Mouse (Mus musculus) limb, embryonic 14.5 days (tissue): ENCODE measurements around the gene Cdc42. TPM values are rescaled to one million over a fixed set of nuclear protein-coding genes. Genes with fewer than 3 reads are reported as not detected.

Source experiments
- ATAC-seq: fragments of 200-750 bp; cut with Nextera tagmentation; 2 replicates; pipeline ENCODE4 v1.8.0; 2017; ENCODE audit warnings: low read depth, moderate number of reproducible peaks, moderate TSS enrichment; ENCODE audit not compliant: low FRiP score
- DNase-seq: peaks from one replicate; pipeline ENCODE4 v3.0.0-alpha.2; 2015; ENCODE audit warnings: low spot score
- H3K27ac ChIP-seq: fragments of 300-500 bp; sonication (generic); replicated peaks from 2 replicates; pipeline ENCODE4 v1.5.1; 2014; ENCODE audit warnings: low read depth, mild to moderate bottlenecking, low read length, moderate library complexity, mixed read lengths
- H3K27me3 ChIP-seq: fragments of 300-500 bp; sonication (generic); 2 replicates; pipeline ENCODE4 v1.6.1; 2014; ENCODE audit warnings: low read length, mixed read lengths; ENCODE audit not compliant: control insufficient read depth, insufficient read depth
- H3K36me3 ChIP-seq: fragments of 300-500 bp; sonication (generic); 2 replicates; pipeline ENCODE4 v1.6.1; 2014; ENCODE audit warnings: mild to moderate bottlenecking, low read length, moderate library complexity, mixed read lengths; ENCODE audit not compliant: control insufficient read depth, insufficient read depth
- H3K4me1 ChIP-seq: fragments of 300-500 bp; sonication (generic); 2 replicates; pipeline ENCODE4 v1.6.1; 2014; ENCODE audit warnings: antibody characterized with exemption, low read length, mixed read lengths; ENCODE audit not compliant: control insufficient read depth, insufficient read depth
- H3K4me2 ChIP-seq: fragments of 300-500 bp; sonication (generic); replicated peaks from 2 replicates; pipeline ENCODE4 v1.6.1; 2014; ENCODE audit warnings: low read depth, mild to moderate bottlenecking, low read length, moderate library complexity; ENCODE audit not compliant: severe bottlenecking
- H3K4me3 ChIP-seq: fragments of 300-500 bp; sonication (generic); replicated peaks from 2 replicates; pipeline ENCODE4 v1.5.1; 2014; ENCODE audit warnings: low read length
- H3K9ac ChIP-seq: fragments of 300-500 bp; sonication (generic); 2 replicates; pipeline ENCODE4 v1.6.1; 2014; ENCODE audit warnings: mild to moderate bottlenecking, low read depth, low read length, moderate library complexity; ENCODE audit not compliant: severe bottlenecking
- H3K9me3 ChIP-seq: fragments of 300-500 bp; sonication (generic); 2 replicates; pipeline ENCODE4 v1.6.1; 2016; ENCODE audit warnings: low read length; ENCODE audit not compliant: control insufficient read depth
- POLR2A ChIP-seq: fragments of 200-500 bp; IDR thresholded peaks from 2 replicates; pipeline ENCODE4 v1.8.0; 2012; ENCODE audit warnings: inconsistent platforms, mild to moderate bottlenecking, moderate library complexity, borderline replicate concordance; ENCODE audit not compliant: insufficient read depth, insufficient read length; ENCODE audit errors: extremely low read depth
- WGBS: fragments of 180-500 bp; shearing (Covaris S2); extraction: QIAGEN DNeasy Blood & Tissue Kit; methylation state at CpG from one replicate; pipeline ENCODE4 v1.1.7; 2014; 5-methylcytosine and 5-hydroxymethylcytosine counted together
- polyA plus RNA-seq, 2 experiments: library from polyadenylated mRNA; depleted of rRNA in 1 of 2; stranded (reverse) in 1 of 2; unstranded in 1 of 2; fragments of >200 nt; fragmentation: Nextera tagmentation in 1 of 2; extraction: Ambion mirVana in 1 of 2; gene quantifications; 2 replicates each; pipeline versions ENCODE4 v1.2.1 to v1.2.3; 2012 to 2014

The Cdc42 gene
- polyA plus RNA-seq, 2 experiments = 342 to 720 TPM

DNA sequence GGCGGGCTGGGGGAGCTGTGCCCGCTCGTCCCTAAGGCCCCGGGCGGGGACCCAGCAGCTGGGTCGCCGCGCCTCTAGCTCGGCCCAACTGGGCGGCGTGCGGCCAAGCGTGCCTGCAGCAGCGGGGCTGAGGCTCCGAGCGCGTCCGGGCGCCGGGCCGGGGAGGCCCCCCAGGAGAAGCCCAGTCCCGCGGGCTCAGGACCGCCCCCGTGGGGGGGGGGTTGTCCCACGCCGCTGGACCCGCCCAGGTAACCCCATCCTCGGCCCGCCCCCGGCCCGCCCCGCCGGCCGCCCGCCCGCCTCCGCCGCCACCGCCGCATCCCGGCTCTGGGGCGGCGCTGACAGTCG lies 80.4 kb downstream of the Cdc42 start, which contains the start of gene Wnt4:
Gene Wnt4 (plus strand): TSS at position 324 of the 348 bp plus-strand sequence.
- TF ChIP-seq POLR2A = no peak
- Histone ChIP-seq H3K27me3 (peaks cover 51% of the 10 kb centered on the region), H3K4me1 (peaks cover 24% of the 10 kb centered on the region), H3K4me3 (peak within 1 kb of the TSS; percentile 55), H3K9me3 (no peaks in the 10 kb centered on the region), H3K27ac (0 out of 2 replicates have a peak within 1 kb of the TSS, but pooled peaks have one; percentile 38), H3K9ac (peak within 1 kb of the TSS; percentile 60), H3K4me2 (peak within 1 kb of the TSS; percentile 82), H3K36me3 (no peaks in the 10 kb centered on the region)
- DNase-seq (peak; percentile 62), ATAC-seq (peak; percentile 64)
- WGBS = 0% methylated on average over 12 of the region's 45 CpGs

DNA sequence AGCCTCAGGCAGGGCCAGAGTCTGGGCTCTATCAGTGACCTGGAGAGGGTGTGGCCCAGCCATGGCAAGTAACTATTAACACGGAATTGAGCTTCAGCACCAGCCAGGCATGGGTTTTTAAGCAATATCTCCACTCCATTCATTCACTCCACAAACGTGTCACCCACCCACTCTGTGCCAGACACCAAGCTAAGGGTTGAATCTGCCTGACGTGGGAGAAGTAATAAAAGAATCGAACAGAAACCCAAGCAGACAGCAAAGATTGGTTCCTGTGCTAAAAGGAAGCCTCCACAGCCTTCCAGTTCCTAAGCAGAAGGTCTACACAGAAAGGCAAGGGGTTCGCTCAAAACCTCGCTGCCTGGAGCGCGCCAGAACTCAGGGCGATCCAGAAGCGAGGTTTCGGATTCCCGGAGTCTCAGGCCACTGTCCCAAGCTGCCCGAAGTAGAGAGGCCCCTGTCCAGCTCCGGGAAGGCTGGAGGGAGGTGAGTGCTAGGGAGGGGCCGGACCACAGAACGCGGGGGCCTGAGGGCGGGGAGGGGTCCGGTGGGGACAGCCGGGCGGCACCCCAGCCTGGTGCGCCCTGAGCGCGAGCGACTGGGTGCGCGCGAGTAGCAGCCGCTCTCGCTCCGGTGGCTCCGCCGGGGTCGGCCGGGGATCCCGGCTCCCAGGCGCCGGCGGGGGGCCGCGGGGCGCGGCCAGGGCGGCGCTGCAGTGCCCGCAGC lies 80.9 kb downstream of the Cdc42 start:
- H3K36me3 ChIP-seq = no peaks in the 10 kb centered on the region
- ATAC-seq = peak; percentile 29
- 2% methylated on average over 18 of the region's 46 CpGs for WGBS
- DNase-seq = no peak
- H3K9ac ChIP-seq = peak overlapping the region; percentile 60
- H3K4me3 ChIP-seq = peak overlapping the region; percentile 55
- peaks cover 22% of the 10 kb centered on the region; the same call in 1 of the 2 replicates for H3K4me1 ChIP-seq
- H3K27ac ChIP-seq = no peak overlapping the region
- peak overlapping the region; percentile 82 for H3K4me2 ChIP-seq
- peaks cover 48% of the 10 kb centered on the region for H3K27me3 ChIP-seq
- H3K9me3 ChIP-seq = no peaks in the 10 kb centered on the region
- no peak for TF ChIP-seq POLR2A

DNA sequence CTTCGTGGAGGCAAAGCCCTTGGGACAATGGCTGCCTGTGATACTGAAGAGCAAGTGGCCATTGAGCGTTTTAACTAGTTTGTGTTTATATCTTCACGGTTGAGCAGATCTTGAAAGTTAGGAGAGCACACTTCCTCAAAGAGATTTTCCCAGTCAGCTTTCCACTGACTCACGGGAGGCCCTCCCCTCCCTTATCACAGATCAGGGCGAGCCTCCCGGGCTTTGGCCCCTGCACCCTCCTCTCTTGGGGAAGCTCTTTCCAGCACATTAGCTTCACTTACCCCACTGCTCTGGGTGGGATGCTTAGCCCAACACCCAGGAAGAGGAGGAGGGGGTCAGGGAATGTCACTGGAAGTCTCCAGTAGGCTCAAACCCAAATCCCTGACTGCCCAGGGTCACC lies 83.2 kb downstream of the Cdc42 start:
- Histone ChIP-seq H3K36me3 (no peaks in the 10 kb centered on the region), H3K4me2 (no peak overlapping the region), H3K4me3 (no peak overlapping the region), H3K9ac (no peak overlapping the region), H3K9me3 (no peaks in the 10 kb centered on the region), H3K27me3 (peaks cover 37% of the 10 kb centered on the region), H3K27ac (no peak overlapping the region), H3K4me1 (peaks cover 18% of the 10 kb centered on the region; the same call in 1 of the 2 replicates)
- DNase-seq = no peak
- ATAC-seq = no peak
- TF ChIP-seq POLR2A = no peak
- WGBS = 31% methylated on average over 6 of the region's 6 CpGs

DNA sequence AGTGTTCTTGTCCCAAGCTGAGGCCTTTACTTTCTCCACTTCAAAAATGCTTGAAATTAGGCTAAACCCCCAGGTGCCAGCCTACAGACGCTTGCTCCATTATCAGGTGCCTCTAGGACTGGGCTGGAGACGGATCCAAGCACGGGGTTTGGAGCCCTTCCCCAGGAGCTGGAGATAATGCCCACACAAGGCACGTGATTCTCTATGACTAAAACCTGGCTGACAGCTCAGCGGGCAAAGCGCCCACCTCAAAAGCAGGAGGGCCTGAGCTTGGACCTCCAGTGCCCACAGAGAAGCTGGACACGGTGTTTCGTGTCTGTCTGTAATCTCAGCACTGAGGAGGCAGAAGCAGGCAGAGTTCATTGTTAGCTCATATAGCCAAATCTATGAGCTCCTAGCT lies 85.7 kb downstream of the Cdc42 start:
- no peak for TF ChIP-seq POLR2A
- ATAC-seq (no peak), DNase-seq (no peak)
- WGBS = 68% methylated on average over 8 of the region's 8 CpGs
- Histone ChIP-seq H3K4me2 (no peak overlapping the region), H3K4me1 (peaks cover 6% of the 10 kb centered on the region; the same call in 1 of the 2 replicates), H3K9ac (no peak overlapping the region), H3K36me3 (no peaks in the 10 kb centered on the region), H3K9me3 (no peaks in the 10 kb centered on the region), H3K4me3 (no peak overlapping the region), H3K27ac (no peak overlapping the region), H3K27me3 (peaks cover 16% of the 10 kb centered on the region)

Other genes starting within 250 kb of the Cdc42 start
- gene Wnt4, start 80.2 kb downstream of the Cdc42 start, polyA plus RNA-seq (2012; rRNA removed) = 15.4 and 16.0 TPM in 2 replicates
- 16.0 and 23.0 TPM in 2 replicates for gene Wnt4, start 80.2 kb downstream of the Cdc42 start, polyA plus RNA-seq (2014; fragmentation: Nextera tagmentation; extraction: Ambion mirVana)
- not detected in 2 replicates for gene Cela3a, start 52.1 kb upstream of the Cdc42 start, polyA plus RNA-seq (2012; rRNA removed)
- not detected in 2 replicates for gene Cela3a, start 52.1 kb upstream of the Cdc42 start, polyA plus RNA-seq (2014; fragmentation: Nextera tagmentation; extraction: Ambion mirVana)
- 0.29 and 0.55 TPM in 2 replicates for gene Cela3b, start 72.8 kb upstream of the Cdc42 start, polyA plus RNA-seq (2012; rRNA removed)
- 0.28 TPM in 1 of 2 replicates, not detected in the other for gene Cela3b, start 72.8 kb upstream of the Cdc42 start, polyA plus RNA-seq (2014; fragmentation: Nextera tagmentation; extraction: Ambion mirVana)
- gene 1700013G24Rik, start 95.6 kb upstream of the Cdc42 start, polyA plus RNA-seq (2012; rRNA removed) = 0.23 and 0.26 TPM in 2 replicates
- gene 1700013G24Rik, start 95.6 kb upstream of the Cdc42 start, polyA plus RNA-seq (2014; fragmentation: Nextera tagmentation; extraction: Ambion mirVana) = 0.30 TPM in 1 of 2 replicates, not detected in the other
- 97.4 and 126 TPM in 2 replicates for gene Hspg2, start 111.0 kb upstream of the Cdc42 start, polyA plus RNA-seq (2012; rRNA removed)
- gene Hspg2, start 111.0 kb upstream of the Cdc42 start, polyA plus RNA-seq (2014; fragmentation: Nextera tagmentation; extraction: Ambion mirVana) = 65.6 and 68.4 TPM in 2 replicates
- gene Ldlrad2, start 216.8 kb upstream of the Cdc42 start, polyA plus RNA-seq (2012; rRNA removed) = not detected in 2 replicates
- not detected in 2 replicates for gene Ldlrad2, start 216.8 kb upstream of the Cdc42 start, polyA plus RNA-seq (2014; fragmentation: Nextera tagmentation; extraction: Ambion mirVana)
- gene Usp48, start 236.0 kb upstream of the Cdc42 start, polyA plus RNA-seq (2012; rRNA removed) = 124 and 146 TPM in 2 replicates
- gene Usp48, start 236.0 kb upstream of the Cdc42 start, polyA plus RNA-seq (2014; fragmentation: Nextera tagmentation; extraction: Ambion mirVana) = 69.3 and 77.6 TPM in 2 replicates